Mouse (Mus musculus) intestine, embryonic 15.5 days (tissue): ENCODE data around the gene Aif1. TPM values are rescaled to one million over a fixed set of nuclear protein-coding genes. Genes with fewer than 3 reads are reported as not detected.
A peak's percentile ranks its signal among the peaks of the same experiment; 100 is the strongest.

Experiments used
- ATAC-seq: fragments of 200-750 bp; cut with Nextera tagmentation; 2 replicates; pipeline ENCODE4 v1.8.0; 2017; ENCODE audit warnings: moderate TSS enrichment, moderate library complexity
- H3K27ac ChIP-seq: fragments of 300-500 bp; sonication (generic); 2 replicates; pipeline ENCODE4 v1.5.1; 2015; ENCODE audit warnings: mild to moderate bottlenecking, inconsistent platforms
- H3K27me3 ChIP-seq: fragments of 300-500 bp; sonication (generic); replicated peaks from 2 replicates; pipeline ENCODE4 v1.6.1; 2015; ENCODE audit warnings: inconsistent platforms
- H3K36me3 ChIP-seq: fragments of 300-500 bp; sonication (generic); 2 replicates; pipeline ENCODE4 v1.6.1; 2015; ENCODE audit warnings: inconsistent platforms
- H3K4me1 ChIP-seq: fragments of 300-500 bp; sonication (generic); replicated peaks from 2 replicates; pipeline ENCODE4 v1.6.1; 2015; ENCODE audit warnings: inconsistent platforms
- H3K4me2 ChIP-seq: fragments of 300-500 bp; sonication (generic); replicated peaks from 2 replicates; pipeline ENCODE4 v1.6.1; 2015; ENCODE audit warnings: mild to moderate bottlenecking, inconsistent platforms
- H3K4me3 ChIP-seq: fragments of 300-500 bp; sonication (generic); replicated peaks from 2 replicates; pipeline ENCODE4 v1.5.1; 2015; ENCODE audit warnings: inconsistent platforms
- H3K9ac ChIP-seq: fragments of 300-500 bp; sonication (generic); 2 replicates; pipeline ENCODE4 v1.6.1; 2015; ENCODE audit warnings: inconsistent platforms
- H3K9me3 ChIP-seq: fragments of 300-500 bp; sonication (generic); 2 replicates; pipeline ENCODE4 v1.6.1; 2016; ENCODE audit warnings: inconsistent platforms
- WGBS: fragments of 180-500 bp; shearing (Covaris S2); methylation state at CpG from one replicate; pipeline ENCODE4 v1.1.7; 2015; 5-methylcytosine and 5-hydroxymethylcytosine counted together
- polyA plus RNA-seq: library from polyadenylated mRNA; unstranded; fragments of >200 nt; fragmentation: Nextera tagmentation; extraction: Ambion mirVana; gene quantifications from 2 replicates; pipeline ENCODE4 v1.2.1, GENCODE M21; 2015

The Aif1 gene
- polyA plus RNA-seq, 1 experiment from 2014 or later, result 20.6 TPM

- Histone ChIP-seq H3K4me2 (no peak within 1 kb of the TSS), H3K27ac (no peak within 1 kb of the TSS), H3K36me3 (no peaks in the 10 kb centered on the region), H3K9me3 (no peaks in the 10 kb centered on the region), H3K4me3 (no peak within 1 kb of the TSS), H3K9ac (no peak within 1 kb of the TSS), H3K27me3 (peaks cover 29% of the 10 kb centered on the region), H3K4me1 (no peaks in the 10 kb centered on the region)
- ATAC-seq, result no peak
- WGBS, result 41% methylated on average over 20 of the region's 20 CpGs
These were observed 28.9 kb upstream of the Aif1 start, which contains the start of gene Lta for GRCm38 (mm10) chr17:35204494-35205379. Gene Lta (minus strand): TSS chr17:35205351.

DNA sequence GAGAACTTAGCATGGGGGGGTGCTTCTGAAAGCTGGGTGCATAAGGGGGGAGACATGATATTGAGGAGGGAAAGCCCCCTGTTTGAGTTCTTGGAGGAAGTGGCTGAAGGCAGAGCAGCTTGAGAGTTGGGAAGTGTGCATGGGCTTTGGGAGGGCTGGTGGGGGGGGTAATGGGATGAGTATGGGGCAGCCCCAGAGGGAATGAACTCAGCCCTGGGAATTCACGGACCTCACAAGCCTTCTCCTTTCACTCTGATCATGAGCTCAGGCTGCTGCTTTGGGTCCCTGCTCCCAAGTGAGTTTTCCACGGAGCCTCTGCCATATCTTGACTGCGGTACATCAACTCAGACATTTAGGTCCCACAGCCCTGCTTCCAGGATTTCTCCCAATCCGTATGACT, 26.6 kb upstream of the Aif1 start:
- Histone ChIP-seq H3K36me3 (no peaks in the 10 kb centered on the region), H3K4me3 (no peak overlapping the region), H3K9me3 (no peaks in the 10 kb centered on the region), H3K4me2 (no peak overlapping the region), H3K4me1 (no peaks in the 10 kb centered on the region), H3K9ac (no peak overlapping the region), H3K27ac (no peak overlapping the region), H3K27me3 (peaks cover 29% of the 10 kb centered on the region)
- WGBS, result 71% methylated on average over 4 of the region's 4 CpGs
- ATAC-seq, result no peak

GRCm38 (mm10) chr17:35201787-35202186, 25.9 kb upstream of the Aif1 start, which contains the start of gene Tnf:
Gene Tnf (minus strand): TSS chr17:35202007.
- no peaks in the 10 kb centered on the region for H3K36me3 ChIP-seq
- H3K4me2 ChIP-seq, result peak within 1 kb of the TSS; percentile 42; the same call in 1 of the 2 replicates
- H3K9me3 ChIP-seq, result no peaks in the 10 kb centered on the region
- 0 out of 2 replicates have a peak within 1 kb of the TSS, but pooled peaks have one; percentile 7 for H3K4me3 ChIP-seq
- no peak within 1 kb of the TSS for H3K9ac ChIP-seq
- peaks cover 29% of the 10 kb centered on the region for H3K27me3 ChIP-seq
- H3K4me1 ChIP-seq, result no peaks in the 10 kb centered on the region
- 26% methylated on average over 13 of the region's 13 CpGs for WGBS
- 0 out of 2 replicates have a peak within 1 kb of the TSS, but pooled peaks have one; percentile 13 for H3K27ac ChIP-seq
- ATAC-seq, result 0 out of 2 replicates have a peak, but pooled peaks have one; percentile 47

DNA sequence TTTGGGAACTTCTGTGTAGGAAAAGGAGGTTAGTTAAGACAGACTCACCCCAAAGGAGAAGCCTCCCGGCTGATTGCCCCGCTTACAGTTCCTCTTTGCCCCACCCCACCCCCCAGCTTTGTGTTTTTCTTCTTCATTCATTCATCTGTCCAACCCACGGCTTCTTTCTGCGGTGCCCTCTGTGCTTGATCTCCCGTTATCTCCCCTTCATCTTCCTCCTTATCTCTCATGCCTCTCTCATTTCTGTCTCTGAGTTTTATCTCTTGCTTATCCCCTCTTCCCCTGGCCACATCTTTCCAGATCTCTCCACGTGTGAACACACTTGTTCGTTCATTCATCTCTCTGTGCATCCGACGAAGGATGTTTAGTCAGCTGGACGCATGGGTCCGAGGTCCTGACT, 25.3 kb upstream of the Aif1 start:
- no peak overlapping the region for H3K9ac ChIP-seq
- ATAC-seq, result no peak
- H3K27me3 ChIP-seq, result peaks cover 33% of the 10 kb centered on the region
- no peaks in the 10 kb centered on the region; the same call in 1 of the 2 replicates for H3K4me1 ChIP-seq
- H3K36me3 ChIP-seq, result no peaks in the 10 kb centered on the region
- no peaks in the 10 kb centered on the region for H3K9me3 ChIP-seq
- no peak overlapping the region for H3K27ac ChIP-seq
- H3K4me2 ChIP-seq, result no peak overlapping the region
- H3K4me3 ChIP-seq, result 0 out of 2 replicates have a peak overlapping the region, but pooled peaks have one; percentile 7
- WGBS, result 66% methylated on average over 11 of the region's 11 CpGs

- WGBS, result 78% methylated on average over 11 of the region's 11 CpGs
- Histone ChIP-seq H3K27ac (no peak overlapping the region), H3K9me3 (no peaks in the 10 kb centered on the region), H3K4me3 (no peak overlapping the region), H3K9ac (no peak overlapping the region), H3K4me1 (peaks cover 5% of the 10 kb centered on the region), H3K36me3 (no peaks in the 10 kb centered on the region), H3K4me2 (no peak overlapping the region), H3K27me3 (peaks cover 40% of the 10 kb centered on the region)
- no peak for ATAC-seq
These were observed 24.5 kb upstream of the Aif1 start for GRCm38 (mm10) chr17:35200398-35200797.

DNA sequence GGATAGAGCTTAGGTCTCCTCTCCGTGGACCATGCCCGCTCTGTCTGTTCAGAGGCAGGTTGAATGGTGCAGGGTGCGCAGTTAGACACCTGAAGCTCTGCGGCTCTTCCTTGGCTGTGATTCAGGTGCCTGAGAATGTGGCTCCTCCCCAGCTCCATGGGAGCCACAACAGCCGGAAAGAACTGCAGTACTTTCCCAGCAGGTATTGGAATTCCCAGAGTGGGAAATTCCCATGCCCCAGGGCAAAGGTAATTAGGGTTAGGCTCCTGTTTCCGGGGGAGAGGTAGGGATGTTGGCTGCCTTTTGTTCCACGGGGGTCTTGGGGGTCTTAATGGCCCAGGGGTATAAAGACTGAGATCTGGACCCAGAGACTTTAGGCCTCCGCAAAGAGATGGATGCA, 23.1 kb upstream of the Aif1 start:
- ATAC-seq, result no peak
- no peaks in the 10 kb centered on the region for H3K36me3 ChIP-seq
- H3K27me3 ChIP-seq, result peaks cover 40% of the 10 kb centered on the region
- H3K9ac ChIP-seq, result no peak overlapping the region
- H3K4me1 ChIP-seq, result peaks cover 17% of the 10 kb centered on the region
- H3K27ac ChIP-seq, result no peak overlapping the region
- H3K4me2 ChIP-seq, result no peak overlapping the region
- H3K4me3 ChIP-seq, result no peak overlapping the region
- WGBS, result 34% methylated on average over 8 of the region's 8 CpGs
- H3K9me3 ChIP-seq, result no peaks in the 10 kb centered on the region

GRCm38 (mm10) chr17:35198029-35198428, 22.2 kb upstream of the Aif1 start:
- ATAC-seq, result no peak
- H3K4me1 ChIP-seq, result peaks cover 19% of the 10 kb centered on the region
- H3K36me3 ChIP-seq, result no peaks in the 10 kb centered on the region
- H3K27ac ChIP-seq, result no peak overlapping the region
- H3K9ac ChIP-seq, result no peak overlapping the region
- no peaks in the 10 kb centered on the region for H3K9me3 ChIP-seq
- H3K4me3 ChIP-seq, result no peak overlapping the region
- peaks cover 33% of the 10 kb centered on the region for H3K27me3 ChIP-seq
- WGBS, result 59% methylated on average over 7 of the region's 7 CpGs
- no peak overlapping the region for H3K4me2 ChIP-seq

GRCm38 (mm10) chr17:35197126-35197525, 21.3 kb upstream of the Aif1 start:
- peaks cover 27% of the 10 kb centered on the region for H3K27me3 ChIP-seq
- WGBS, result 45% methylated on average over 6 of the region's 6 CpGs
- no peak for ATAC-seq

GRCm38 (mm10) chr17:35196321-35196641, 20.4 kb upstream of the Aif1 start:
- no peaks in the 10 kb centered on the region for H3K9me3 ChIP-seq
- H3K27ac ChIP-seq, result no peak overlapping the region
- H3K27me3 ChIP-seq, result peaks cover 20% of the 10 kb centered on the region
- peak overlapping the region; percentile 94 for H3K4me2 ChIP-seq
- H3K9ac ChIP-seq, result no peak overlapping the region
- ATAC-seq, result peak; percentile 27; the same call in 1 of the 2 replicates
- WGBS, result 35% methylated on average over 9 of the region's 9 CpGs
- peaks cover 19% of the 10 kb centered on the region for H3K4me1 ChIP-seq
- H3K4me3 ChIP-seq, result peak overlapping the region; percentile 45
- H3K36me3 ChIP-seq, result no peaks in the 10 kb centered on the region

More at GRCm38 (mm10) chr17:35197126-35197525, 21.3 kb upstream of the Aif1 start:
- H3K27ac ChIP-seq, result no peak overlapping the region
- no peaks in the 10 kb centered on the region for H3K9me3 ChIP-seq
- H3K4me1 ChIP-seq, result peaks cover 19% of the 10 kb centered on the region
- no peak overlapping the region for H3K9ac ChIP-seq
- no peak overlapping the region for H3K4me3 ChIP-seq
- H3K4me2 ChIP-seq, result no peak overlapping the region
- H3K36me3 ChIP-seq, result no peaks in the 10 kb centered on the region

- ATAC-seq, result peak; percentile 88
- Histone ChIP-seq H3K4me1 (peaks cover 19% of the 10 kb centered on the region), H3K27ac (no peak overlapping the region), H3K27me3 (peaks cover 19% of the 10 kb centered on the region), H3K9ac (peak overlapping the region; percentile 56), H3K36me3 (no peaks in the 10 kb centered on the region), H3K9me3 (no peaks in the 10 kb centered on the region), H3K4me2 (peak overlapping the region; percentile 94), H3K4me3 (peak overlapping the region; percentile 45)
- under 1% methylated on average over 66 of the region's 66 CpGs for WGBS
These were observed 19.9 kb upstream of the Aif1 start for GRCm38 (mm10) chr17:35195631-35196320.

DNA sequence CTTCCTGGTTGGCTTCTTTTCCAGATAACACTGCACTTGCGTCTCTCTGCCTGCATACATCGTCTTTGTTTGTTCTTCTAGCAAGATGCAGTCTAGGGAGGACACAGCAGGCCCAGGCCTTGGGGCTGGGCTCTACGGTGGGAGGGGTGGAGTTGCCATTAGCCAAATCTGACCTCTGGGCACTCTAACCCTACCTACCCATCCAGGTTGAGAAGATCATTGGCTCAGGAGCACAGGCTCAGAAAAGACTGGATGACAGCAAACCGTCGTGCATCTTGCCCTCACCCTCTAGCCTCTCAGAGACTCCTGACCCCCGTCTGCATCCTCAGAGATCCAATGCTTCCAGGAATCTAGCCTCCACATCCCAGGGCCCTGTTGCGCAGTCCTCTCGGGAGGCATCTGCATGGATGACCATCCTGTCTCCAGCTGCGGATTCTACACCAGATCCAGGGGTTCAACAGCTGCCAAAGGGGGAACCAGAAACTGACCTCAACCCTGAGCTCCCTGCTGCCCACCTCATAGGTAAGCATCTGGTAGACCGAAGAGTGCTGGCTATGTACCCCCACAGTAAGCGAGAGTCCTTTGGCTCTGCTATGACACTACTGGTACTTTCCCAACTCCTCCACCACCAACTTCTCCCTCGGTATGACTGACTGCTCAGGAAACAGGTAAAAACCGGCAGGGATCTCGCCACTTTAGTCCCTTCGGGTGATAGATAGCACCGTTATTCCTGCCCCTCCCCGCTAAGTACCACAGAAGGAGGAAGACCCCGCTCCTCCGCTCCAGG, 19.2 kb upstream of the Aif1 start:
- H3K27me3 ChIP-seq, result peaks cover 19% of the 10 kb centered on the region
- peaks cover 19% of the 10 kb centered on the region for H3K4me1 ChIP-seq
- peak overlapping the region; percentile 45 for H3K4me3 ChIP-seq
- ATAC-seq, result 0 out of 2 replicates have a peak, but pooled peaks have one; percentile 6
- no peak overlapping the region for H3K27ac ChIP-seq
- H3K4me2 ChIP-seq, result peak overlapping the region; percentile 94
- H3K9ac ChIP-seq, result peak overlapping the region; percentile 56
- WGBS, result 40% methylated on average over 19 of the region's 19 CpGs
- H3K36me3 ChIP-seq, result no peaks in the 10 kb centered on the region
- no peaks in the 10 kb centered on the region for H3K9me3 ChIP-seq
